Mouse (Mus musculus) brain, embryonic 14.5 days (tissue): ENCODE measurements around the gene Gm21761.
"Not testable (repeated sequence)": the region's sequence is repeated elsewhere in the genome, so short reads cannot be mapped to it uniquely, and the experiment has no call there.

Source experiments
- CTCF ChIP-seq: fragments of 200-500 bp; IDR thresholded peaks from 2 replicates; pipeline ENCODE4 v1.5.1; 2012; ENCODE audit warnings: inconsistent platforms, mild to moderate bottlenecking, moderate library complexity, borderline replicate concordance; ENCODE audit not compliant: insufficient read depth, insufficient read length; ENCODE audit errors: extremely low read depth
- POLR2A ChIP-seq: fragments of 200-500 bp; IDR thresholded peaks from 2 replicates; pipeline ENCODE4 v1.6.1; 2012; ENCODE audit warnings: mild to moderate bottlenecking, inconsistent platforms, borderline replicate concordance; ENCODE audit not compliant: poor library complexity, insufficient read depth, insufficient read length, severe bottlenecking; ENCODE audit errors: extremely low read depth

DNA sequence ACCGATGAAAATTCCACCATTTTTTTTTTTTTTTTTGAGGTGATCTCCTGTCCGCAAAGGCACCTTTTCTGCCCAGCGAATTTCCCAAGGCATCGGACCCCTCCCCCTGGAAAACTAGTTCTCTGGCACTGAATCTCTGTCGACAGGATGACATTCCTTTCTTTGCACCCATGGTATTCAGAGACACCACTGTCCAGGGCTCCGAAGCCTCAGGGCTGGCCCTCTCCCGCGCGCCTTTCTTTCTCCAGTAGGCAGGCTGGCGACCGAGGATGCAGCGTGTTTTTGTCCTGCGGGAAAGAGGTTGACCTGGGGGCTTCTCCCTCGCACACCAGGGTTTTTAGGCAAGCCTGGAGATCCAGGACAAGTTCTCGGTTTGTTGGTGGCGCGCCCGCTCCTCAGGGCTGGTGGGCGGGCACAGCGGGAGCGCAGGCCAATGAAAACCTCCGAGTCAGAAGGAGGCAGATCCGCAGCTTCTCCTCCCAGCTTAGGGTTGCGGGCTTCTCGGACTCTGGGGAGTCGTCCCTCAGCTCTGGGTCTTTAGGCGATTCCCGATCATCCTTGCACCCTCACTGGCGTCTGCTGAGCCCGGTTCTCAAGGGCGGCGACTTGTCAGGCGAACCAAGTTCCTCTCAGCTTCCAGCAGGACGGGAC, 36.4 kb upstream of the Gm21761 start:
- TF ChIP-seq CTCF, POLR2A: not testable (repeated sequence)
